34 mouse cellular contexts compared by ENCODE assay signal in genomic region chr6:45841626-45842341, GRCm38 (mm10).
"Had no signal": no experiment of that assay in that cellular context is flagged by ENCODE, and none has a peak within 500 bp of the region (broad histone marks: within the 10 kb centered on the region; RNA-seq: fewer than 3 reads in every experiment).

No protein-coding gene starts in this region.

- DNase-seq: heart, postnatal 10 days; heart, postnatal 14 days; heart, postnatal 36 days; heart, postnatal 4 days; kidney, adult 11 months; kidney, adult 18-20 months; kidney, adult 2 months; kidney, adult 8-10 months; kidney, adult 9 months; kidney, postnatal 10 days; kidney, postnatal 14 days; kidney, postnatal 25 days; kidney, postnatal 36 days; kidney, postnatal 4 days; layer of hippocampus, adult 9-11 months; layer of hippocampus, postnatal 36 days had no signal

- H3K4me3 ChIP-seq: heart, embryonic 12.5 days; heart, embryonic 13.5 days; heart, embryonic 15.5 days; hindbrain, embryonic 10.5 days; hindbrain, embryonic 12.5 days; hindbrain, embryonic 13.5 days; hindbrain, embryonic 15.5 days; intestine, embryonic 15.5 days; kidney, embryonic 15.5 days; layer of hippocampus, adult 2 months; left cerebral cortex, adult 2 months had no signal

- H3K4me1 ChIP-seq: heart, embryonic 12.5 days; heart, embryonic 13.5 days; heart, embryonic 15.5 days; hindbrain, embryonic 10.5 days; hindbrain, embryonic 12.5 days; hindbrain, embryonic 13.5 days; hindbrain, embryonic 15.5 days; intestine, embryonic 15.5 days; kidney, embryonic 15.5 days had no signal

- H3K27ac ChIP-seq: heart, embryonic 13.5 days; heart, embryonic 15.5 days; hindbrain, embryonic 10.5 days; hindbrain, embryonic 12.5 days; hindbrain, embryonic 13.5 days; hindbrain, embryonic 14.5 days; hindbrain, embryonic 15.5 days; hindbrain, postnatal 0 days; intestine, embryonic 15.5 days; kidney, embryonic 15.5 days; kidney, postnatal 0 days; layer of hippocampus, adult 2 months; left cerebral cortex, adult 2 months had no signal

- H3K4me2 ChIP-seq: heart, embryonic 12.5 days; heart, embryonic 13.5 days; heart, embryonic 15.5 days; hindbrain, embryonic 12.5 days; hindbrain, embryonic 13.5 days; hindbrain, embryonic 14.5 days; hindbrain, embryonic 15.5 days; intestine, embryonic 15.5 days; kidney, embryonic 15.5 days had no signal

- H3K9me3 ChIP-seq: heart, embryonic 12.5 days; heart, embryonic 13.5 days; heart, embryonic 15.5 days; hindbrain, embryonic 10.5 days; hindbrain, embryonic 12.5 days; hindbrain, embryonic 13.5 days; hindbrain, embryonic 15.5 days; intestine, embryonic 15.5 days; kidney, embryonic 15.5 days had no signal

- H3K36me3 ChIP-seq: heart, embryonic 12.5 days; heart, embryonic 13.5 days; heart, embryonic 15.5 days; hindbrain, embryonic 10.5 days; hindbrain, embryonic 12.5 days; hindbrain, embryonic 13.5 days; hindbrain, embryonic 15.5 days; intestine, embryonic 15.5 days; kidney, embryonic 15.5 days had no signal

- H3K9ac ChIP-seq: heart, embryonic 12.5 days; heart, embryonic 13.5 days; heart, embryonic 15.5 days; hindbrain, embryonic 12.5 days; hindbrain, embryonic 13.5 days; hindbrain, embryonic 14.5 days; hindbrain, embryonic 15.5 days; intestine, embryonic 15.5 days; kidney, embryonic 15.5 days had no signal

- H3K27me3 ChIP-seq: heart, embryonic 12.5 days; heart, embryonic 13.5 days; heart, embryonic 15.5 days; hindbrain, embryonic 12.5 days; hindbrain, embryonic 13.5 days; hindbrain, embryonic 15.5 days; intestine, embryonic 15.5 days; kidney, embryonic 15.5 days had no signal

- ATAC-seq: hindbrain, embryonic 16.5 days; hindbrain, postnatal 0 days; inflammation-experienced regulatory T-cells, adult 6 months; intestine, embryonic 15.5 days; intestine, embryonic 16.5 days; intestine, postnatal 0 days had no signal
